Mouse (Mus musculus): ENCODE results near the gene Pnpla8. TPM values are rescaled to one million over a fixed set of nuclear protein-coding genes. Genes with fewer than 3 reads are reported as not detected.

Pnpla8 gene
- total and polyA plus RNA-seq, 3 experiments: 8.6 to 73.7 (median 61.8) TPM

DNA sequence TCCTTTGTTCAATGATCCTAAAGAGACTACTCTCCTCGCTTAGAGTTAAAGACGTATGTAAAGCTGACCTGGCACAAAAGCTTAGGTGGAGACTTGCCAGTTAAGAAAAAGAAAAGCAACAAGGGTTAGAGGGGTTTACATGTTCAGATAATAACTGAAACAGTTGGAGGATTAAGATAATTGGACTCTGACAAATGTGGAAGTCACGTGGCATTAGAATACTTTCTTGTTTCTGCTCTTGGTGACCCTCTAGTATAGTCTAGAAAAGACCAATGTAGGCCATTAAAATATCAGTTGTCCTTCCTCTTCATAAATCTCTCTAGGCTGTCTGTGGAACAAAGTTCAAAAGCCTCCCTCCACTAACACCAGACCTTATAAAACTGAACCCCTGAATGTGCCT, 87.1 kb downstream of the Pnpla8 start:
- no peak for DNase-seq (ENCODE audit: low spot score)

DNA sequence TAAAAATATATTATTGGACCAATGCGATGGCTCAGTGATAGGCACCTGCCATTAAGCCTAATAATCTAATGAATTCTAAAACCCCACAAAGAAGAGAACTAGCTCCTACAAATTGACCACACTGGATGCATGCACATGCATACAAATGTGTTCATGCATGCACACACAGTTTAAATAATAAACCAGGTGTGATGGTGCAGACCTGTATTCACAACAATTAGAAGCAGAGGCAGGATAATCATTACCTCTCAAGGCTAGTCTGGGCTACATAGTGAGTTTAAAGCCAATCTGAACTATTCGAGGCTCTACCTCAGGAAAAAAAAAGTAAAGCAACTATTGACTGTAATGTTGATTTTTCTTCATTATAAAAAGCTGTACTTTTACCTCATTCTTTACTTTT, 94.0 kb downstream of the Pnpla8 start:
- H3K4me1 ChIP-seq (ENCODE audit: insufficient read depth, low read depth, low read length): no peaks in the 10 kb centered on the region
- no peak overlapping the region for H3K4me3 ChIP-seq (ENCODE audit: low read depth, low read length)
- no peaks in the 10 kb centered on the region for H3K9me3 ChIP-seq (replicated peaks)
- TF ChIP-seq POLR2AphosphoS5 (IDR thresholded peaks at IDR 0.05; ENCODE audit: insufficient replicate concordance, low read depth, low read length) (no peak), CTCF (IDR thresholded peaks at IDR 0.05; ENCODE audit: low read depth, low read length) (no peak)
- H3K27me3 ChIP-seq (ENCODE audit: insufficient read depth, low read length): no peaks in the 10 kb centered on the region
- ATAC-seq (ENCODE audit: extremely low read depth, insufficient number of reproducible peaks, low FRiP score, poor library complexity, severe bottlenecking): no peak
- H3K36me3 ChIP-seq (replicated peaks): peaks cover 19% of the 10 kb centered on the region
- DNase-seq (ENCODE audit: low spot score): no peak

More for the DNA sequence above, 87.1 kb downstream of the Pnpla8 start:
- Histone ChIP-seq H3K36me3 (replicated peaks) (peaks cover 41% of the 10 kb centered on the region), H3K9me3 (replicated peaks) (no peaks in the 10 kb centered on the region), H3K4me1 (ENCODE audit: insufficient read depth, low read depth, low read length) (no peaks in the 10 kb centered on the region), H3K27me3 (ENCODE audit: insufficient read depth, low read length) (no peaks in the 10 kb centered on the region), H3K4me3 (ENCODE audit: low read depth, low read length) (no peak overlapping the region)
- no peak for ATAC-seq (ENCODE audit: extremely low read depth, insufficient number of reproducible peaks, low FRiP score, poor library complexity, severe bottlenecking)
- TF ChIP-seq POLR2AphosphoS5 (IDR thresholded peaks at IDR 0.05; ENCODE audit: insufficient replicate concordance, low read depth, low read length) (no peak), GATA1 (IDR thresholded peaks at IDR 0.05; ENCODE audit: borderline replicate concordance, low read length) (no peak), TAL1 (conservative IDR thresholded peaks at IDR 0.05; ENCODE audit: low read depth, low read length) (no peak), CTCF (IDR thresholded peaks at IDR 0.05; ENCODE audit: low read depth, low read length) (no peak), GATA2 (IDR thresholded peaks at IDR 0.05; ENCODE audit: borderline replicate concordance, low read depth, low read length) (no peak)

DNA sequence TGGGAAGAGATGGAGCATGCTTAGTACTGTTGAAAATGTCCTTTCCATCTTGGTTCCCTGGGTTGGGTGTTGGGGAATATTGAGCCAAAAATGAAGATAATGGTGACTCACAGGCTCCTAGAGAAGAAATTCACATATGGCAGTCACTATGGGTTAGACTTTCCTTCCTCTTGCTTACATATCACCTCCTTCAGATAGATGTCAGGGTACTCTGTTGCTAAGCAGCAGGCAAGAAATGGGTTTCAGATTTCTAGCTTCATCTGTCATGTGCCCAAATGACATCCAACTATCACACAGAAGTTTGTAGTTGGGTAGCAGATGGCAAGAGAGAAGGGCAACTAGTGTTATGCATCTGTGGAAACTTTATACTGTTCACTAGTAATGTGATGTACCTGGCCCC, 103.9 kb downstream of the Pnpla8 start:
- TF ChIP-seq POLR2AphosphoS5 (IDR thresholded peaks at IDR 0.05; ENCODE audit: insufficient replicate concordance, low read depth, low read length) (no peak), CTCF (IDR thresholded peaks at IDR 0.05; ENCODE audit: low read depth, low read length) (no peak), TAL1 (conservative IDR thresholded peaks at IDR 0.05; ENCODE audit: low read depth, low read length) (no peak), GATA1 (IDR thresholded peaks at IDR 0.05; ENCODE audit: borderline replicate concordance, low read length) (no peak), GATA2 (IDR thresholded peaks at IDR 0.05; ENCODE audit: borderline replicate concordance, low read depth, low read length) (no peak)
- peaks cover 18% of the 10 kb centered on the region for H3K9me3 ChIP-seq (replicated peaks)
- no peak overlapping the region for H3K4me3 ChIP-seq (ENCODE audit: low read depth, low read length)
- no peaks in the 10 kb centered on the region for H3K36me3 ChIP-seq (replicated peaks)
- no peaks in the 10 kb centered on the region for H3K4me1 ChIP-seq (ENCODE audit: insufficient read depth, low read depth, low read length)
- H3K27me3 ChIP-seq (ENCODE audit: insufficient read depth, low read length): peaks cover 14% of the 10 kb centered on the region; the same call in 1 of the 2 replicates
- ATAC-seq (ENCODE audit: extremely low read depth, insufficient number of reproducible peaks, low FRiP score, poor library complexity, severe bottlenecking) (no peak), DNase-seq (ENCODE audit: low spot score) (no peak)

GRCm38 (mm10) chr12:44327452-44327851, 106.3 kb downstream of the Pnpla8 start:
- TF ChIP-seq GATA1 (IDR thresholded peaks at IDR 0.05; ENCODE audit: borderline replicate concordance, low read length) (no peak), CTCF (IDR thresholded peaks at IDR 0.05; ENCODE audit: low read depth, low read length) (no peak), TAL1 (conservative IDR thresholded peaks at IDR 0.05; ENCODE audit: low read depth, low read length) (no peak), GATA2 (IDR thresholded peaks at IDR 0.05; ENCODE audit: borderline replicate concordance, low read depth, low read length) (no peak), POLR2AphosphoS5 (IDR thresholded peaks at IDR 0.05; ENCODE audit: insufficient replicate concordance, low read depth, low read length) (no peak)
- no peaks in the 10 kb centered on the region for H3K4me1 ChIP-seq (ENCODE audit: insufficient read depth, low read depth, low read length)
- H3K9me3 ChIP-seq (replicated peaks): peaks cover 18% of the 10 kb centered on the region
- H3K36me3 ChIP-seq (replicated peaks): no peaks in the 10 kb centered on the region
- H3K4me3 ChIP-seq (ENCODE audit: low read depth, low read length): no peak overlapping the region
- ATAC-seq (ENCODE audit: extremely low read depth, insufficient number of reproducible peaks, low FRiP score, poor library complexity, severe bottlenecking) (no peak), DNase-seq (ENCODE audit: low spot score) (no peak)
- peaks cover 14% of the 10 kb centered on the region; the same call in 1 of the 2 replicates for H3K27me3 ChIP-seq (ENCODE audit: insufficient read depth, low read length)

GRCm38 (mm10) chr12:44328381-44329315, 107.5 kb downstream of the Pnpla8 start, which contains the start of gene Nrcam:
Gene Nrcam (plus strand): TSS chr12:44328885.
- DNase-seq (ENCODE audit: low spot score): no peak
- no peak for ATAC-seq (ENCODE audit: extremely low read depth, insufficient number of reproducible peaks, low FRiP score, poor library complexity, severe bottlenecking)
- H3K27me3 ChIP-seq (ENCODE audit: insufficient read depth, low read length): peaks cover 14% of the 10 kb centered on the region; the same call in 1 of the 2 replicates
- no peak for TF ChIP-seq GATA2 (IDR thresholded peaks at IDR 0.05; ENCODE audit: borderline replicate concordance, low read depth, low read length)
- no peak for TF ChIP-seq GATA1 (IDR thresholded peaks at IDR 0.05; ENCODE audit: borderline replicate concordance, low read length)
- TF ChIP-seq CTCF (IDR thresholded peaks at IDR 0.05; ENCODE audit: low read depth, low read length): no peak
- TF ChIP-seq TAL1 (conservative IDR thresholded peaks at IDR 0.05; ENCODE audit: low read depth, low read length): no peak
- TF ChIP-seq POLR2AphosphoS5 (IDR thresholded peaks at IDR 0.05; ENCODE audit: insufficient replicate concordance, low read depth, low read length): no peak
- H3K36me3 ChIP-seq (replicated peaks): no peaks in the 10 kb centered on the region
- no peak within 1 kb of the TSS; the same call in 1 of the 2 replicates for H3K4me3 ChIP-seq (ENCODE audit: low read depth, low read length)
- no peaks in the 10 kb centered on the region for H3K4me1 ChIP-seq (ENCODE audit: insufficient read depth, low read depth, low read length)
- H3K9me3 ChIP-seq (replicated peaks): peaks cover 18% of the 10 kb centered on the region

All from G1E (cell line).